Mouse (Mus musculus) inflammation-experienced regulatory T-cells, adult 6 months (primary cell): ENCODE data around the gene Pomp. TPM values are rescaled to one million over a fixed set of nuclear protein-coding genes. Genes with fewer than 3 reads are reported as not detected.

Experiments used
- ATAC-seq: one replicate; pipeline ENCODE4 v1.8.0; 2017
- polyA plus RNA-seq, 3 experiments: library from polyadenylated mRNA; unstranded; fragments of 100-300 nt; shearing (Covaris generic); gene quantifications; one replicate each; pipeline ENCODE4 v1.2.1; 2017

Pomp gene
- polyA plus RNA-seq: 100 to 1,000 TPM; 258 to 715 (median 487) TPM

GRCm38 (mm10) chr5:147860449-147861261, at the start of gene Pomp:
Pomp (plus strand) TSS chr5:147860461.
- ATAC-seq: peak; percentile 91

DNA sequence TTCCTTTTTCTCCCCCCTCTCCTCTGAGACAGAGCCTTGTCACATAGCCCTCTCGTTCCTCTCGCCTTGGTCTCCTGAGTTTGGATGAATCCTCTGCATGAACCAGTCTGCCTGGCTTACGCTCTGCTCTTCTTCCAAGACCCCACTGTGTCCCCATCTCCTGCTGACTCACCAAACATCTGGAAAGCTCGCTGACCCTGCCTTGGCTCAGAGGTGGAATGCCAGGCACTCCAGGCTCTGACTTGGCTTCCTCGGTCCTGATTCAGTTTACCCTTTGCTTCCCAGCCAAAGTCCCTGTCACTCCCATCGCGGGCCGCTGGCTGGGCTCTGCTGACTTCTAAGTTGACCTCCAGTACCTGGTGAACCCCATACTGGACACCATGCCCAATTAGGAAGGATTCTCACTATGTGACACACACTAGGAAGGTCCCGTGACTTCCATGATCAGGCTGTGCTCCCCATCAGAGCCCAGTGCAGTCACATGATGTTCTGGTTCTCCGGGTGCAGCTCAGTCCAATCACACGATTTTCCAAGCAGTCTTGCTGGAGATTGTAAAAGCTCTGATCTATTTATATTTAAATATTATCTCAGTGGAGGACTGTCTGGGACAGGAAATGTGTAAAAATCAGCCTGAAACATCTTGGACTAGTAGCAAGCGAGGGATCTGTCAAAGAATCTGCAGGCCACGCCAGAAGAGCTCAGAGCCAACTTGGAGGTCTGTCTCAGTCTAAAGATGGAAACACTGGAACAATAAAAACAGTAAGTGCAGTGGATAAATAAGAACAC, 47.8 kb upstream of the Pomp start:
- no peak for ATAC-seq

GRCm38 (mm10) chr5:147814971-147815370, 45.3 kb upstream of the Pomp start:
- ATAC-seq: no peak

GRCm38 (mm10) chr5:147815592-147815991, 44.7 kb upstream of the Pomp start:
- no peak for ATAC-seq

GRCm38 (mm10) chr5:147816465-147816864, 43.8 kb upstream of the Pomp start:
- no peak for ATAC-seq

DNA sequence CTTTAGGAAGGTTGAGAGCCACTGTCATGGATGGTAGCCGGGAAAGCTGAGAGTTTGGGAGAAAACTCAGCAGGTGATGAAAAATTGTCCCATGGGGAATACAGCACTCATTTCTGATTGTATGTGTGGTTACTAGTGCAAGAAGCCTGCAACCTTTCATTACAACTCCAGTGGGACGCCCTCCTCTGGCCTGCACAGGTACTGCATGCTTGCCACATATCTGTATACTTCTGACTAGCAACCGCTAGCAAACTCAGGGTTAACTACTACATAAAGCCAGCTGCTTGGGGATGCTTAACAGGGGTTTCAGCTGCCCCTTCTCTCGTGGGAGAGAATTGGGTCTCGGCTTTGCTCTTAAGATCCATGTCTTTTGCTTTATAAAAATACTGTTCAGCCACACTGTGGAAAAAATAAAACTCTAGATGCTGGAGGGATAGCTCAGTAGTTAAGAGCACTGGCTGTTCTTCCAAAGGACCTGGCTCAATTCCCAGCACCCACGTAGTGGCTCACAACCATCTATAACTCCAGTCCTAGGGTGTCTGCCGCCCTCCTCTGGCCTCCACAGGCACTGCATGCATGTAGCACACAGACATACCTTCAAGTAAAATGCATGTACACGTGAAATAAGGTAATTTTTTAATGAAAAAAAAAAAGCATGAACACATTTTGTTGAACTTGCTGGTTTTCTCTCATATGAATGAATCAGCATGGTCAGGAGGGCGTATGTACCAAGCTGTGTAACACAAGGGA, 42.3 kb upstream of the Pomp start:
- ATAC-seq: no peak

DNA sequence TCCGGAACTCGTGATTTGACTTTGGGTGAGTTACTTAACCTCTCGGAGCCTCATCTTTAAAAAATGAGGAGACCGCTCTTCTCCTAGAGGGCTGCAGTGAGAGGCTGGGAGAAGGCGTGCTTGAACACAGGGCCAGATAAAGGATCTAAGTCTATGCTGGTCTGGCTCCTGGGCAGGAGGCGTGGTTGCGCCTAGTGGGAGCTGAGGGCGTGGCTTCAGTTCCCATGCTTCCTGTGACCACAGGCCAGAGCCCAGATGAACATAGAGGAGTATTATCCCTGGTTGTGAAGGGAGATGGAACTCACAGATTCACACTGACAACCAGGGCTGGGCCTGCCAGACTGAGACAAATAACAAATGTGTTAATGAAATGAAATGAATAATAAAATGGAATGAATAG, 41.4 kb upstream of the Pomp start:
- no peak for ATAC-seq

DNA sequence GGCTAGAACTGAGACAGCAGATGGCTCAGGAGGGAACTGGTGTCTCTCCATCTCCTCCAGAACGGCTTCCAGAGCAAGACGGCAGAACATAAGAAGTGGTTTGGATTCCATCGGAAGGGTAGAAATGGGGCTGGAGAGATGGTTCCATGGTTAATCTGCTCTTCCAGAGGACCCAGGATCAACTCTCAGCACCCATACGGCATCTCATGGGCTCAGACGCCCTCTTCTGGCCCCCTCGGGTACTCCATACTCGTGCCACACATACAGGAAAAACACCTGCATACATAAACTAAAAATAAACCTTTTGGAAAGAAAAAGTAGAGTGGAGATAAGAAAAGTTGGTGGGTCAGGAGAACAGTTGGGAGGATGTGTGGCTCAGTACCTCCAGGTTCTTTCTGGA, 40.4 kb upstream of the Pomp start:
- ATAC-seq: no peak

- no peak for ATAC-seq
These were observed 36.1 kb upstream of the Pomp start for GRCm38 (mm10) chr5:147824021-147824605.

- no peak for ATAC-seq
These were observed 34.8 kb upstream of the Pomp start for GRCm38 (mm10) chr5:147825375-147825969.

DNA sequence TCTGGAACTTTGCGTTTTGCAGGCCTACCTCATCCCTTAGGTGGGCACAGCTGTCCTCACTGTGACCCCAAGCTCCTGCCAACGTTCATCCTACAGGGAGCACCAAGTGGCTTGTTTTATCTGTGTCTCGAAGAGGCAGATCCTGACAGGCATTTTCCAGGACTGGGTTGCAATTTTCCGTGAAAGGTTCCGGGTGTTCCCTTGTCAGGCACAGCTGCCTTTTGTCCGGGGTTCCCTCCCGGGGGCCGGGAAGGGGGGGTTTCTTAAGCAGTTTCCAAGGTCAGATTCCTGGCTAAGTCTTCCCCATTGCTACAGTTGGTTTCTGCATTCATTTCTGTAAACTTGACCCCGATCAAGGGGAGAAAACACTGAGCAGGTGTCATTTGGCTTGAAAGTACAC, 34.2 kb upstream of the Pomp start:
- no peak for ATAC-seq

DNA sequence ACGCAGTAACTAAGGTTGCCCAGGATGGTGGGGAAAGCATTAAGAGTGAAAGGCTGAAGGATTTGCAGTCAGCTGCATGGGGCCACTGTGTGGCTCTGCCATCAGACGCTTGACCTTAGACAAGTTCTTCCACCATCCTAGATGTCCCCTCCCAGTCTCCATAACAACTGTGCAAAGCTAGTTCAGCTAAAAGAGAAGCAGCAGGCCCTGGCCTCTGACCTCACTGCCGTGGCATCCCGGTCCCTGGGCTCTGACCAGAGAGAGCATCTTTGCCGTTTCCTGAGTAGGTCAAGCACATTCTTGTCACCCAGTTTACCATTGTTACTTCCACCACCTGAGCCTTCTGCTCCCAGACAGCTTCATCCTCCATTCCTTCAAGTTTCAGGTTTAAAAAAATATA, 33.7 kb upstream of the Pomp start:
- no peak for ATAC-seq

GRCm38 (mm10) chr5:147828846-147829245, 31.4 kb upstream of the Pomp start:
- ATAC-seq: no peak

DNA sequence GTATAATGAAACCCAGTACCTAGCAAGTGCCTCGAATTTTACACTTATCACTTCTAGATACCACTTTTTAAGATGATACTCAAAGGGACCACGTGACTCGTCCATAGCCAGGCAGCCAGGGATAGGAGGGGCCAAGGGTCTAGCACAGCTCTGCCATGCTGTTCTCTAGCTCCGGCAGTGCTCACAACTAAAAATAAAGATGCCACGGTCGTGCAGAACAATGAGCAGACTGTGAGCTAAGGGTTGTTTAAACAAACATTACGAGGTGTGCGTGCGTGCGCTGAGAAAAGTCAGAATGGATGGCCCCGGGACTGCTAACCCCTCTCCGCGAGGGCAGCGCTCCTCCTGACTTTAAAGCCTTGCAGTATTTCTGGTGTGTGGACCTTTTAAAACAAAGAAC, 27.4 kb upstream of the Pomp start:
- no peak for ATAC-seq

DNA sequence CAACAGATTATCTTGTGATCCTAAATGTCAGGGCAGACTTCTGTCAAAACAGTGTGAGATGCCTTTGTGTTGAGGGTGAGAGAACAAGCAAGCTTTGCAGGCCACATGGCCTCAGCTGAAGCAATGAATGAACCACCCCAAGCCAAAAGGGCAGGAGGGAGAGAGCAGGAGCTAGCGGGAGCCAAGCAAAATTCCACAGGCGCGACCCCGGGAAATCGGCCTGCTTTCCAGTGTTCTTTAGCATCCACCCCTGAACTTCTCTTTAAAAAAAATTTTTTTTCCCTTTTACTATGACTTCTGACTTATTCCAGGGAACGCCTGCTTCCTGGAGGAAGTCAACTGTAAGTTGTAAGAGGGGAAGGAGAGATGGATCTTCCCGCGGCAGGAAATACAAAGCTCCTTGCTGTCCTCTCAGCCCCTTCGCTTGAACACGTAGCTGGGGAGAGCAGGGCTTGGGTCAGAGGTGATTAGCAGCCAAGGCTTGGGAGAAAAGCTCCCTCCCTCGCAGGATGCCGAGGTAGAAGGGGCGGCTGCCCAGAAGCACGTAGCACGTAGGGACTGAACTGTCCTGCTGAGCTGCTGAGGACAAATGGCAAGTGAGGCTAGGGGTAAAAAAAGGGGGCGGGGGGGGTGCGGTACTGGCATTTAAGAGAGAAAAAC, 25.3 kb upstream of the Pomp start:
- ATAC-seq: no peak

GRCm38 (mm10) chr5:147839418-147839817, 20.8 kb upstream of the Pomp start:
- ATAC-seq: no peak

GRCm38 (mm10) chr5:147843340-147843739, 16.9 kb upstream of the Pomp start:
- ATAC-seq: no peak

DNA sequence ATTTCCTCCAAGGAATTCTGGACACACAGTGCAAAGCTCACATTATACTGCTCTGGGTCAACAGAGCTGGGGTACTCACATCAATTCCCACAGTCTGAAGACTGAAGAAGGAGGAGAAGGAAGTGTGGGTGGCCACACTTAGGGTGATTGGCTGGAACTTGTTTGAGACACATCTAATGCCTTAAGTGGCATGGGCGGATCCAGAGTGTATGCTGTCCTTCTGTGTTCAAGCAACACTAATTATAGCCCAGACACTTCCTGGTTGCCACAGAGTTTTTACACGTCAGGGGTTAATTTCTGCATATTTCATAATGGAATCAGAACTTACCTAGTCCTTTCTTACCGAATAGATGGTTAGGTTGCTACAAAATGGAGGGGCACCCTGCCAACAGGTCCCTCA, 14.9 kb upstream of the Pomp start:
- ATAC-seq: no peak

GRCm38 (mm10) chr5:147847361-147847760, 12.9 kb upstream of the Pomp start:
- no peak for ATAC-seq

- ATAC-seq: peak; percentile 60
These were observed 11.9 kb upstream of the Pomp start for GRCm38 (mm10) chr5:147848164-147848863.

- ATAC-seq: no peak
These were observed 10.1 kb upstream of the Pomp start for GRCm38 (mm10) chr5:147850194-147850593.
